Mouse (Mus musculus) bone marrow, adult 2 months (tissue): Measurements from ENCODE around the gene Piezo1.

Experiments used
- CTCF ChIP-seq: fragments of 200-500 bp; IDR thresholded peaks from 2 replicates; pipeline ENCODE4 v1.5.1; 2011; ENCODE audit warnings: low read length, control low read depth; ENCODE audit not compliant: control insufficient read depth, insufficient read depth
- POLR2A ChIP-seq: fragments of 200-500 bp; IDR thresholded peaks from 2 replicates; pipeline ENCODE4 v1.6.1; 2011; ENCODE audit warnings: low read depth, mild to moderate bottlenecking, control low read depth, low read length, borderline replicate concordance; ENCODE audit not compliant: control insufficient read depth

DNA sequence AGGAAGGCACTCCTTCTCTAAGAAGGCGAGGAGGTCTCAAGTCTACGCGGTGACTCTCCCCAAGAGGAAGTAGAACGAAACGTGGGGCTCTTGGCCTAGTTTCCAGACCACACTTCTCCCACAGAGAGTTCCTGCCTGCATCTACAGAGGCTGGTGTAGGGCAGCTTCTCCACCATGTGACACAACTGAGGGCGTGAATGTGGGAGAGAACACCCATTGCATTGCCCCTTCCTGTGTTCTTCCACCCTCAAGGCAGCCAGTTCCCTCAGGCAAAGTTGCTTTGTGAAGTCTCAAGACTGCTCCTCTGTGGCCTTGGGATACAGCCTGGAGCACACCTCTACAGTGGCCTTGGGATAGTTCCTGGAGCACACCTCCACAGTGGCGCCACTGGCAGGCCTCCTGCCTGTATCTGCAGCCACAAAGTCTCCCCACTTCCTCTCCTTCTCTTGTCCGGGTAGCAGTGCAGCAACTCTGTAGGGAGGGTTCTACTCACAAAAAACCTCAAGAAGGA lies 77.2 kb downstream of the Piezo1 start:
- TF ChIP-seq CTCF (no peak), POLR2A (no peak)
